Mouse (Mus musculus) common myeloid progenitor, adult 5-6 weeks (primary cell): ENCODE data around the gene Mfsd8. TPM values are rescaled to one million over a fixed set of nuclear protein-coding genes. Genes with fewer than 3 reads are reported as not detected.
"Not testable (repeated sequence)": the region's sequence is repeated elsewhere in the genome, so short reads cannot be mapped to it uniquely, and the experiment has no call there.

Source experiments
- ATAC-seq: replicated peaks from 2 replicates; pipeline ENCODE4 v1.8.0; 2016; ENCODE audit warnings: low read depth, mild to moderate bottlenecking, moderate TSS enrichment, inconsistent platforms; ENCODE audit not compliant: poor library complexity, severe bottlenecking
- total RNA-seq: library from RNA; stranded (forward); fragments of 200-1000, 187-1606 nt; gene quantifications from 2 replicates; pipeline ENCODE4 v1.2.3, GENCODE M21; 2017

Gene Mfsd8
- 6.5 and 7.8 TPM in 2 replicates for total RNA-seq

DNA sequence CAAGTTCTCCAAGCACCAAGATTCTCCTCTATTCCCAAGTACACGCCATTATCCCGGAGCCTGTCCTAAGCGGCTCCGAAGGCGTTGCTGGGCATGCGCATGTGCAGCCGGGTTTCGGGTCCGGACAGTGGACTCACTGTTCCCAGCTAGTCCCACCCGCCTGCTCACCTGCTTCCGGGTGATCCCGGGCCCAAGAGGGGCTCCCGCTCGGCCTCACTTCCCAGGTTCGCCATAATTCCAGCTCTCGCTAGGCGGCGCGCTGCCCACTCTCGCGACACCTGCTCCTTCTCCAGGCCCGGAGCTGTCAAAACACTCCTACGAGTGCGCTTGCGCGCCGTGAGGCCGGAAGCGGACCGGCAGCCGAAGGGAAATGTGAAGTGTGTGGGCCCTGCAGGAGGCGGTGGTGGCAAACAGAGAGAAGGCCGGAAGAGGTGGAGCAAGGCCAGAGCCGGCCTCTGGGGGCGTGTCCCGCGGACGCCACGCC lies at the start of gene Mfsd8:
Gene Mfsd8, minus strand, starts transcription at position 414 of the 484 bp plus-strand sequence.
- peak; percentile 94 for ATAC-seq

DNA sequence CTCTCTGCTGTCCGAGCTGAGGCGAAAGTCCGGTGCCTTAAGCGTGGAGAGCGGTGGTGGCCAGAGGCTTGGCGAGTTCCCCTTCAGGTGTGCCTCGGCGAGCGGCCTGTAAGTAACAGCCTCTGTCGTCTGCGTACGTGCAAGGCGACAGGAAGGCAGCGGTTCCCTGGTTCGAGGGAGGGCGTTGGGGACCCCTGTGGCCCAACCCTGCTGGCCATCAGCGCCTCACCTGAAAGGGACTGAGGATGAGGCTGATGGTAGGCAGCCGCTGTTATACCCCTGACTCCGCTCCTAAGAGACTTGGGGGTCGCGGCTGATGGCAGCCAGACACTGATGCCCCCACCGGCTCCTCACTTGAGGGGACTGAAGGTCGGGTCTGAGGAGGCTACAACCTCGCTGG lies 47.6 kb upstream of the Mfsd8 start:
- peak; percentile 48 for ATAC-seq

DNA sequence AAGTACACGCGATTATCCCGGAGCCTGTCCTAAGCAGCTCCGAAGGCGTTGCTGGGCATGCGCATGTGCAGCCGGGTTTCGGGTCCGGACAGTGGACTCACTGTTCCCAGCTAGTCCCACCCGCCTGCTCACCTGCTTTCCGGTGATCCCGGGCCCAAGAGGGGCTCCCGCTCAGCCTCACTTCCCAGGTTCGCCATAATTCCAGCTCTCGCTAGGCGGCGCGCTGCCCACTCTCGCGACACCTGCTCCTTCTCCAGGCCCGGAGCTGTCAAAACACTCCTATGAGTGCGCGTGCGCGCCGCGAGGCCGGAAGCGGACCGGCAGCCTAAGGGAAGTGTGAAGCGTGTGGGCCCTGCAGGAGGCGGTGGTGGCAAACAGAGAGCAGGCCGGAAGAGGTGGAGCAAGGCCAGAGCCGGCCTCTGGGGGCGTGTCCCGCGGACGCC lies 47.2 kb upstream of the Mfsd8 start:
- peak; percentile 97 for ATAC-seq

DNA sequence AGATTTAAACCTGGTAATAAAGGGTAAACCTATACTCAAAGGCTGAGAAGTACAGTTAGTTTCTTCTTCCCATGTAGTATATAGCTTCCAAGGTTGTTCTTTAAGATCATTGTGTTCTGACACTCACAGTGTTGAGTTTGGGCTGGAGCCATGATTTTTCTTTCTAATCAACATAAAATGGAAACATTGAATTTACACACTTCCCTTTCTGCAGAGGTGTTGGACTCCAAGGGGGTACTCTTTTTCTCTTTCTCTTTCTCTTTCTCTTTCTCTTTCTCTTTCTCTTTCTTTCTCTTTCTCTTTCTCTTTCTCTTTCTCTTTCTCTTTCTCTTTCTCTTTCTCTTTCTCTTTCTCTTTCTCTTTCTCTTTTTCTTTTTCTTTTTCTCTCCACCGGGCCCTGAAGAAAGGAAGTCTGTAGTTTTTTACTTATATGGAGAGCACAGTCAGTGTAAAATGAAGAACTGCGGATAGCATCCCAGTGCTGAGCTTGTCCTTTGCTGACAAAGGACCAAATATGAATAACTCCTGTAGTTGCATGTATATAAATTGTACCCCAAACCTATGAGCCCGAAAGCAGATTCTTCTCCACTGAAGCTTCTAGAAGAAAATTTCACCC lies 6.5 kb upstream of the Mfsd8 start:
- not testable (repeated sequence) for ATAC-seq

DNA sequence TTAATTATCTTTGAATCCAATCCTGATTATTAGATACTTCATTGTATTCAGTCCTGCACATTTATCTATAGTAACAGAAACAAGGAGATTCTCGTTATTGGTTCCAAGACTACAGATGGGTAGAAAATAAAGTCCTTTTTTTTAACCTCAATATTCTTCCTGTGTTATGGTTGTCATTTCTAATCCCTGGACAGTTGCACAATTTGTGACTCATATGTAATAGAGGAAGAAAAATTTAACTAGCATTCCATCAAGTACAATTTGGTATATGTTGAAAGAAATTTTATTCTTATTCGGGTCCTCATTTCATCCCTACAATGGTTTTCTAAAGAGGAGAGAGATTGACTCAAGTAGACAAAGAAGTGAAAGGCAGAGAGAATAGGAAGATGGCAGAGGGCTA lies 1.2 kb upstream of the Mfsd8 start:
- ATAC-seq, result not testable (repeated sequence)

DNA sequence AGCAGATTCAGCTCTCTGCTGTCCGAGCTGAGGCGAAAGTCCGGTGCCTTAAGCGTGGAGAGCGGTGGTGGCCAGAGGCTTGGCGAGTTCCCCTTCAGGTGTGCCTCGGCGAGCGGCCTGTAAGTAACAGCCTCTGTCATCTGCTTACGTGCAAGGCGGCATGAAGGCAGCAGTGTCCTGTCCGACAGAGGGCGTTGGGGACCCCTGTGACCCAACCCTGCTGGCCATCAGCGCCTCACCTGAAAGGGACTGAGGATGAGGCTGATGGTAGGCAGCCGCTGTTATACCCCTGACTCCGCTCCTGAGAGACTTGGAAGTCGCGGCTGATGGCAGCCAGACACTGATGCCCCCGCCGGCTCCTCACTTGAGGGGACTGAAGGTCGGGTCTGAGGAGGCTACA lies 332 bp upstream of the Mfsd8 start:
- ATAC-seq, result peak; percentile 55

DNA sequence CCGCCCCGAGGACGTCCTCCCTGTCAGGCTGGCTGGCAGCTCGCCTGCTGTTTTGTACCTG lies 101 bp upstream of the Mfsd8 start, which contains the start of gene Abhd18:
Gene Abhd18, plus strand, starts transcription at position 14 of the 61 bp plus-strand sequence.
- ATAC-seq, result not testable (repeated sequence)

DNA sequence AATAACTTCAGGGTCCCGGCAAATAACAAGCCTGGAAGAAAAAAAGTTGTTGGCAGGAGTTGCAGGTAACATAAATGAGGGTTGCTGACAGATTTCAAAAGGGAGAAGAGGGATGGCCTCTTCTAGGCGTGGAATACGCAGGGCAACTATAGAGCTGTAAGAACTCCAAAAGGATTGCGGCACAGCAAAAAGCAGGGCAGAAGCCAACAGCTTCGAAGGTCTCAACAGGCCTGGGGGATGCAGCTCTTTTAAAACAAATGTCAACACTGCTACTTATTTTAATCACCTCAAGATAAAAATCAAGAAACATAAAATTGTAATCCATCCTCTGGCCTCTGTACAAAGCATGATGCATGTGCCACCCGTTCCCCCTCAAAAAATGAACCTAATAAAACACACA lies 1.2 kb downstream of the Mfsd8 start:
- not testable (repeated sequence) for ATAC-seq

DNA sequence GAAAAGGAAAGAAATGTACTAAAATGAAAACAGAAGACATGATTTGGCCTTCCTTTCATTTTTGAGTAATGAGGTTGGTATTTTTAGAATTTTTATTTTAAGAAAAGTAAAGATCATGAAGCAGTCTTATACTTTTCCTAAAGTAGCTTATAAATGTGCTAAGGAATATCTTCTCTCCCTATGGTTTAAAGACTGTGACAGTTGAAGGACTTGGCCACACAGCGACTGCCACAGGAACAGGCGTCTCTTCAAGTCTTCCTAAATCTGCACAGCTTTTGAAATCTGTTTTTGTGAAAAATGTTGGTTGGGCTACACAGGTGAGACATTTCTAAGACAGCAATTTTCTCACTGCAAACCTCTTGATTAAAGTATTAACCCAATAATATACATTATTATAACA lies 33.4 kb downstream of the Mfsd8 start:
- ATAC-seq, result no peak

DNA sequence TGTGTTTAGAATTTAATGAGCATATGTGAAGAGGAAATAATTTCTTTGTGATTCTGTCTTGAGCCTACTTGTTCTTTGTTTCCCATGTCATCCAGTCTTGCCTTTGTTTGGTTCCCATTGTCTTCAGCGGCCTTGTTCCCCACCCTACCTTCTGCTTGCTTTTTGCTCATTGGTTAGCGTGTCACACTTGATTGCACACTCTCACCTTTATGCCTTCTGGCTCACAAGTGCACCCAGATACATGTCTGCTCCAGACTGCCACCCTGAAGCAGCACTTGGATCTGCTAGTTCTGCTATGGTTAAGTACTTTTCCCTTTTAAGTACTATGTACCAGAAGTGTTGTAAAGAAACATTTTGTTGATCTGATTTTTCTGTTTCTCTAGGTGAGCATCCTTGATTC lies 36.8 kb downstream of the Mfsd8 start:
- ATAC-seq, result no peak

DNA sequence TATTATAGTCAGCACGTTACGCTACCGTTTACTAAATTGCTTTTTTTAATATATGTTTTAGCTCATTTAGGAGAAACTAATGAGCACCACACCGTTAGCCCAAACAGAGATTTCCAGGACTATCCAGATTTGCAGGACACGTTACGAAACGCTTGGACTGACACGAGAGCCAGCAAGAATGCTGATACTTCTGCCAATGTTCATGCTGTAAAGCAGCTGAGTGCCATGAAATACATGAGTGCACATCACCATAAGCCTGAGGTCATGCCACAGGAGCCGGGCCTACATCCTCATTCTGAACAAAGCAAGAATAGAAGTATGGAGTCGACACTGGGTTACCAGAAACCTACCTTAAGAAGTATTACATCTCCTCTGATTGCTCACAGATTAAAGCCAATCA lies 38.0 kb downstream of the Mfsd8 start:
- ATAC-seq, result no peak

DNA sequence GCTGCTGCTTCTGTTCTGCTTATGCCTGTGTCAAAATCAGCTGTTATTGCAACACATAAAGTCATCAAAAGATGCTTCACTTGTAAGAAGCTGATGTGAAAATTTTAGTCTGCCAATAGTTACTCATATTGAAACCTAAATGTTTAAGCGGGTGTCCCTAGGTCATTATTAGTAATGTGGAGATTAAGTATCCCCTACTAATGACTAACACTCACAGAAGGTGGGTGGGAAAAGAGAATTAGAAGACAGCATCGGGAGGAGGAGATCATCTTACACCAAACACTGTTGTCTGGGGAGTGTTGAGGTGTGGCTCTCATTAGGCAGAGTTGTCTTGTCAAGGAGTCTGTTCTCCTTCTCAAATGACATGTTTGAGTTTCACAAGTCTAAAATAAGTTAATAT lies 39.8 kb downstream of the Mfsd8 start:
- no peak for ATAC-seq

DNA sequence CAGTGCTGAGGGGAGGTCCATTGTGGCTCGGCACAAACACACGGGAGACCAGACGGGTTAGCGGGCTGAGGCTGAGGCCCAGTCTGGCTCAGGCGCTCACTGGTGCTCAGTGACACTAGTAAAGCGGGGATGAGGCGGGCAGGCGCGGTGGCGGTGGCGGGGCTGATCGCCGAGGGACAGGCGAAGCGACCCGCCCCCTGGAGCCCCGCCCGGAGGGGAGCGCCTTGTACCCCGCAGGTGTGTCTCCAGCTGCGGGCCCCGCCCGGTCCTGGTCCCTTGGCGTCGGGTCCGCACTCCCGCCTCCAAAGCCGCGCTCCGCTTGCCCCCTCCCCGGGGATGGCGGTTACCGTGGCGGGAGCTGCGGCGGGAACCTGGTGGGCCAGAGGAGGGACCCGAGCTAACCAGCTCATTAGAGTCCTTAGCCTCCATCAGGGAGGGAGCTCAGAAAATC lies 46.3 kb downstream of the Mfsd8 start:
- ATAC-seq, result peak; percentile 41

DNA sequence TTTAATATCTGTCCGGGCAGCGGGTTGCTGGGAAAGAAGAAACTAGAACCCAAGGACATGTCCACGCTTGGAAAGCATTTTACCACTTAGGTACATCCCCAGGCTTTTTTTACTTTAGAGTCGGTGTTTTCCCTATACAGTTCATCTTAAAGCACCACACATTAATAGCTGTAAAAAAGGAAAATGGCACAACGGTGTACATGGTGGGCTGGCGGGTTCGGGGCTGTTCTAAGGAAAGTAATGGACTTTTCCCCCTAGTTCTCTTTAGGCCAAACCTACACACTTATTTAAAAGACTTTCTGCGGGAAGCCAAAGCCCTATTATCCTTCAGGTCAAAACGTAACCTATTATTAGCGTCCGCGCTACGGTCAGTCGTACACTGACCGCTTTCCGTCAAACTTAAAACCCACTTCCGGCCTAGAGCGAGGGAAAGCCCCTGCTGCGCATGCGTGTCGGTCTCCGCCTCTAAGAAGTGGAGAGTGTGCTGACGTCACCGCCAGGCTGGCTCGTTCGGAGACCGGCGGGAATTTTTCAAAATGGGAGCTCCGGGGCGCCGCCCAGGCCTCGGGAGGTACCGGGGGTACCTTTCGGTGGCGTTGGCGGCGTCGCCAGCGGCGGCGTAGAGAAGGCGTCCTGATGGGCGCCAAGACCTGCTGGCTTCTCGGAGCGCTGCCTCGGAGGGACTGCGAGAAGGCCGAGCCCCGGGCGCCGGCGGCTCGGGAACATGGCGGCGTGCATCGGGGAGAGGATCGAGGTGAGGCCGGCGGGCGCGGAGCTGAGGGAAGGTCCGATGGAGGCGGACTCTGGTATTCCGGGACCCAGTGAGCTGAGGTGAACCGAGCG lies 46.9 kb downstream of the Mfsd8 start, which contains the start of gene Plk4:
Gene Plk4, plus strand, starts transcription at position 490 of the 843 bp plus-strand sequence.
- peak; percentile 79 for ATAC-seq

DNA sequence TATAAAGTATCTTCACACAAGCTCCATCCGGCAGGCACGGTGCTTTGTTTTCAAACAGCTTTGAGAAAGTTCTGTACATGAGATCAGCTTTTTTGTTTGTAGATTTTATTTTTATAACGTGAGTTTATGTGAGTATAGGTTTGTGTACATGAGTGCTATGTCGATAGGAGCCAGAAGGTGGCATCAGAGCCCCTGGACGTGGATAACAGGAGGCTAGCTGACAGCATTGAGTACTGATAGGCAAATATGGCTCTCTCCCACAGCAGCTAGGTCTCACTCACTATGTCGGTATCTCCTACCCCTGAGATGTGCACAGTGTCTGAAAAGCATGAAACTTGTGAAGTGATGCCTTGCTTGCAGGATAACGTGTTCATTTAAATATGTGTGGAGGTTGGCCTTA lies 48.2 kb downstream of the Mfsd8 start:
- peak; percentile 69 for ATAC-seq

DNA sequence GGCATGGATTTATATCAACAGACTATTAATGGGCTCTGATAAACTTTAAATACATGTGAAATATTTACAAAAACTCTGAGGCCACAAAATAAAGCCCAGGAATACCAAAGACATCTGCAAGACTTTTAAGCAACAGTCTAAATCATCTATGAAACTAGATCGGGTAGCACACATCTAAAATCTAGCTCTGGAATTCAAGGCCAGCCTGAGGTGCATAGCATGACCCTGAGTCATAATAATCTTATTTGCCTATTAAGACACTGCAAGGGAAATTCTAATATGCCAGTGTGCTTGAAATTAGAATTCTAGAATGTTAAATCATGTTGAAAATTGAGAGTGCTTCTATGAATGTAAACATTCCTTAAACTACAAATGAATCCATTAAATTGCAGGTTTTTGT lies 48.6 kb downstream of the Mfsd8 start:
- no peak for ATAC-seq

DNA sequence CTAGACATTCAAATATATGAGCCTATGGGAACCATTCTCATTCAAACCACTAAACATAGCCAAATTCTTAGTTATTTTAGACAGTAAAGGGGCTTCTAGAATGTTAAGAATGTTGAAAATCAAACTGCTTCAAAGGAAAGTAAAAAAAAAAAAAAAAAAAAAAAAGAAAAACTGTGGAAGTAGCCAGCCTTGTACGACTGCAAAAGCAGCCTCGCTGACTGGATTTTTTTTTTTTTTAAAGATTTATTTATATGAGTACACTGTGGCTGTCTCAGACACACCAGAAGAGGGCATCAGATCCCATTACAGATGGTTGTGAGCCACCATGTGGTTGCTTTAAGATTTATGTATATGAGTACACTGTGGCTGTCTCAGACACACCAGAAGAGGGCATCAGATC lies 52.9 kb downstream of the Mfsd8 start:
- no peak for ATAC-seq

Other genes with a start within 250 kb of the Mfsd8 start
- not detected in 2 replicates for gene Slc25a31, start 138.0 kb downstream of the Mfsd8 start, total RNA-seq
- gene Hspa4l, start 102.4 kb downstream of the Mfsd8 start, total RNA-seq, result 47.0 and 94.6 TPM in 2 replicates
- gene Plk4, start 46.9 kb downstream of the Mfsd8 start, total RNA-seq, result 84.9 and 96.4 TPM in 2 replicates
- gene Abhd18, start 84 bp upstream of the Mfsd8 start, total RNA-seq, result 5.0 and 12.1 TPM in 2 replicates
- gene 1700034I23Rik, start 55.7 kb upstream of the Mfsd8 start, total RNA-seq, result 0.59 TPM in 1 of 2 replicates, not detected in the other
- gene Larp1b, start 102.9 kb upstream of the Mfsd8 start, total RNA-seq, result 45.8 and 49.7 TPM in 2 replicates
- 20.4 and 24.3 TPM in 2 replicates for gene Pgrmc2, start 236.2 kb upstream of the Mfsd8 start, total RNA-seq